Mouse (Mus musculus) adrenal gland, postnatal 10 days (tissue): ENCODE measurements around the gene 4930412O13Rik. TPM values are rescaled to one million over a fixed set of nuclear protein-coding genes. Genes with fewer than 3 reads are reported as not detected.

Source experiments
- DNase-seq: peaks from one replicate; pipeline ENCODE4 v3.0.0; 2021; ENCODE audit warnings: mixed read lengths
- total RNA-seq, 2 experiments: library from RNA; stranded (reverse); gene quantifications; 2 replicates each; pipeline ENCODE4 v1.2.3; 2021

4930412O13Rik gene
- total RNA-seq, 2 experiments from 2014 or later, result 1.1 to 2.1 TPM

GRCm38 (mm10) chr2:9880271-9880670 lies 781 bp upstream of the 4930412O13Rik start:
- DNase-seq, result no peak

- no peak for DNase-seq
Measured at GRCm38 (mm10) chr2:9881611-9882023, 565 bp downstream of the 4930412O13Rik start.

GRCm38 (mm10) chr2:9882371-9882925 lies 1.4 kb downstream of the 4930412O13Rik start:
- DNase-seq, result peak; percentile 37

- DNase-seq, result no peak
Measured at GRCm38 (mm10) chr2:9882926-9883802, 2.1 kb downstream of the 4930412O13Rik start.

- DNase-seq, result no peak
Measured at GRCm38 (mm10) chr2:9883803-9884532, 2.9 kb downstream of the 4930412O13Rik start.

GRCm38 (mm10) chr2:9884533-9885216 lies 3.6 kb downstream of the 4930412O13Rik start:
- DNase-seq, result no peak

GRCm38 (mm10) chr2:9885217-9885770 lies 4.2 kb downstream of the 4930412O13Rik start:
- DNase-seq, result no peak

GRCm38 (mm10) chr2:9886031-9886430 lies 5.0 kb downstream of the 4930412O13Rik start:
- no peak for DNase-seq

GRCm38 (mm10) chr2:9886921-9887610 lies 6.0 kb downstream of the 4930412O13Rik start:
- DNase-seq, result no peak

- DNase-seq, result no peak
Measured at GRCm38 (mm10) chr2:9887636-9888035, 6.6 kb downstream of the 4930412O13Rik start.

GRCm38 (mm10) chr2:9888913-9889650 lies 8.0 kb downstream of the 4930412O13Rik start, which contains the start of gene 9230102O04Rik:
TSS of gene 9230102O04Rik (minus strand) at chr2:9889540.
- DNase-seq, result peak; percentile 48

- no peak for DNase-seq
Measured at GRCm38 (mm10) chr2:9889651-9890183, 8.7 kb downstream of the 4930412O13Rik start, which contains the start of gene Gata3. TSS of gene Gata3 (minus strand) at chr2:9890034.

GRCm38 (mm10) chr2:9890251-9890650 lies 9.2 kb downstream of the 4930412O13Rik start:
- DNase-seq, result no peak

GRCm38 (mm10) chr2:9890906-9891305 lies 9.9 kb downstream of the 4930412O13Rik start:
- DNase-seq, result no peak

GRCm38 (mm10) chr2:9892541-9892940 lies 11.5 kb downstream of the 4930412O13Rik start:
- DNase-seq, result no peak

GRCm38 (mm10) chr2:9893272-9893953 lies 12.4 kb downstream of the 4930412O13Rik start:
- no peak for DNase-seq

GRCm38 (mm10) chr2:9894836-9895593 lies 14.0 kb downstream of the 4930412O13Rik start:
- no peak for DNase-seq

- DNase-seq, result no peak
Measured at GRCm38 (mm10) chr2:9896097-9896770, 15.2 kb downstream of the 4930412O13Rik start.
